Mouse (Mus musculus) stomach, postnatal 0 days (tissue): ENCODE data around the gene Azin2.

Experiments
- CTCF ChIP-seq: IDR thresholded peaks from 2 replicates; pipeline ENCODE4 v1.5.1; 2016; ENCODE audit warnings: antibody characterized with exemption, low read depth, mild to moderate bottlenecking, moderate library complexity
- EP300 ChIP-seq: optimal IDR thresholded peaks from 2 replicates; pipeline ENCODE3; 2016; ENCODE audit warnings: antibody characterized with exemption

DNA sequence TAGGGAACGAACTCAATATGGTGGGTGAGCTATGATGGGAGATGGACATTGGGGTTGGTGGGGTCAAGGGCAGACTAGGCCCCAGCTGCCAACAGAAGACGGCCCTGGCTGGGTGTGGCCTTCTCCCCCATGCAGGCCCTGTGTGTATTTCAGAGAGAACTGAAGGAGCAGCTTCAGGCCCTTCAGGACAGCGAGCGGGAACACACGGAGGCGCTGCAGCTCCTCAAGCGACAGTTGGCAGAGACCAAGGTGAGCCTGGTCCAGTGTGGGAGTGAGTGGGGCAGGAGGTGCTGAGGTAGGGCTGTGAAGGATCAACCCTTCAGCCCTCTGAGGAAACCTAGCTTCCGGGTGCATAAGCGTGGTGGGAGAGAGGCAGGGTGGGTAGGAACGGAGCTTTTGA, 65.6 kb downstream of the Azin2 start:
- TF ChIP-seq CTCF (no peak), EP300 (no peak)
